Mouse (Mus musculus) urinary bladder, postnatal 14 days (tissue): ENCODE results near the gene Ccdc185.

Experiments used
- DNase-seq: peaks from one replicate; pipeline ENCODE4 v3.0.0; 2021; ENCODE audit warnings: low spot score

The Ccdc185 gene

DNA sequence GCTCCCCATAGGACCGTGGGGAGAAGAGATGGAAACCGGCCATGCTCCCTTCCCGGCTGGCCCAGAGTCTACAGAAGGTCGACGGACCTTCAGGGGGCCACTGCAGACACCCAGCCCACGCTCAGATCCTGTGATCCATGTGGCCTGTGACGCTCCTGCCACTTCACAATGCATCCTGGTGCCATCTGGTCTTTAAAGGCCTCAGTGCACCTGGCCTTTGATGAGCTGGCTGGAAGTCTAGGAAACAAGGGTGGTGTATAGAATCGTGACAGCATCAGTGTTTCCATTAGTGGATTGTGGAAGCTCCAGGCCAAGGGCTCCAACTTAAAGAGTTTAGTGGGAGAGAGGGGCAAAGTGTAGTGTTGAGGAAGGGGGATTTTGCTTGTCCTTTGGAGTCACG is at the start of gene Ccdc185:
Gene Ccdc185, minus strand, starts transcription at position 101 of the 400 bp plus-strand sequence.
- DNase-seq = no peak

GRCm38 (mm10) chr1:182797048-182797447 is 48.1 kb upstream of the Ccdc185 start:
- DNase-seq = no peak

GRCm38 (mm10) chr1:182794628-182795027 is 45.6 kb upstream of the Ccdc185 start:
- DNase-seq = no peak

- no peak for DNase-seq
Observed at GRCm38 (mm10) chr1:182794221-182794620, 45.2 kb upstream of the Ccdc185 start.

- peak; percentile 75 for DNase-seq
Observed at GRCm38 (mm10) chr1:182792521-182793071, 43.6 kb upstream of the Ccdc185 start.

- DNase-seq = no peak
Observed at GRCm38 (mm10) chr1:182788896-182789295, 39.9 kb upstream of the Ccdc185 start.

DNA sequence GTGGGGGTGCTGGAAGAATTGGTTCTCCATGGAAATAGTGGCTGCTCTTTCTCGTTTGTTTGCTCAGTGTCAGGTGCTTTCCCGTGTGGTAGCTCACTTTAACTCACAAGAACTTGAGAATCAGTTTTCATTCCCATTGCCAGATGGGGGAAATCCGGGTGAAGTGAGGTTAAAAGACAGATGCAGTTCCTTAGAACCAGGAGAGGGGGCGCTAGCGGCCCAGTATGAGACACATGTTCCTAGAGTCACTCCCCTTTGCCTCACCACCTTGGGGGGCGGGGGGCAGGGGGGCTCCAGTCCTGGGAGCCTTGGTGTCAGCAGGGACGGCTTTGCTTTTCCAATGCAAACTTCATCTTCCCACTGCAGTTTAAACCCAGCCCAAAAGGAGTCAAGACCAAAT is 38.0 kb upstream of the Ccdc185 start:
- DNase-seq = no peak

GRCm38 (mm10) chr1:182785504-182785903 is 36.5 kb upstream of the Ccdc185 start:
- DNase-seq = no peak

DNA sequence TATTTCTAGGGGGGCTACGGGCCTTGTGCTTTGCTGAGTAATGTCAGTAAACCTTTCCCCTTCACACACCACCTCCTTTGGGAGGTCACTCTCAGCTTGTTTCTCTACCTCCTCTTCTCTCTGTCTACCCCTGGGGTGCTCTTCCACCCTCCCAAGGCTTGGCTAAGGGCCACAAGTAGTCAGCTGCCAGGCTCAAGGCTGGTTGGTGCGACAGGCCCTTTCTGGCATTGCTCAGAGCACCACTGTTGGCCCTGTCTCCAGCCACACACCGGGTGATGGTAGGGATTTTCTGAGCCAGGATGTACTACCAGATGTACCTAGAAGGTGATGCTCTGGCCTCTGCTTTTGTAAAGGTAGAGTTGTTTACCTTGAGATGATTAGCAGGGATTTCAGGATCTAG is 35.8 kb upstream of the Ccdc185 start:
- no peak for DNase-seq

GRCm38 (mm10) chr1:182783774-182784173 is 34.8 kb upstream of the Ccdc185 start:
- no peak for DNase-seq

DNA sequence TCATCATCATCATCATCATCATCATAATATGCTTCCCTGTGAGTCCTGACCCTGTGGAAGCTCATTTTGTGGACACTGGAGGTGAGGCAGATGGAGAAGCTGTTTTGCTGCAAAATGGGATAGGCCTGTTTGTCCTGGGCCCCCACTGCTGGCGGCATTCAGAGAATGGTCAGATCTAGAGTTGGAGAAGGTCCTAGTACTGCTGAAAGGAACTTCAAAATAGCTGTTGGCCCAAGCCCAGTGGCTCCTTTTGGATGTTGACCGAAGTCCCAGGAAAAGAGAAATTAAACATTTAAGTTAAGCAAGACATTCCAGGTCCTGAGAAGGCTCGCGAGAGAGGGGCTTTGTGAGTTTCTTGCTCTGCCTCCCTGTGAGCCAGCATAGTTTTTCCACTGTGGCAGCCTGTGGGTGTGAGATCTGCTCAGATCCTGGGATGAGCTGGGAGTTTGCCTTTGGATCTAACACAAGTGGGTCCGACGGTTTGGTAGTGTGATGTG is 30.1 kb upstream of the Ccdc185 start:
- no peak for DNase-seq

DNA sequence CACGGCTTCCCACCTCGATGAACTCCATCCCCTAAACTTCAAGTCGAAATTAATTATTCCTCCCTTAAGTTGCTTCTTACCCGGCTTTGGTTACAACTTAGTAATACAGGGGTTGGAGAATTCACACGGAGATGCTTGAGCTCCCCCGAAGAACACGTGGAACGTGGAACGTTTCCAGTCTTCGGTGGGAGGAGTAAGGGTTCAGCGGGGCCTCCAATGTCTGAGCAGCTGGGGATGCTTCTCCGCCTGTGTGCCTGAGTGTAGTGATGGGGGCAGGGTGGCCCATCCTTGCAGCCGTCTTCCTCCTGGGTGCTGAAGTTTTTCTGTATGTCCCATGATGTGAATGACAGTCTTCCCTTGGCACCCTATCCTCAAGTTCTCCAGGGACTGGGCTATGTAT is 29.2 kb upstream of the Ccdc185 start:
- no peak for DNase-seq

- DNase-seq = no peak
Observed at GRCm38 (mm10) chr1:182776749-182777410, 27.9 kb upstream of the Ccdc185 start.

DNA sequence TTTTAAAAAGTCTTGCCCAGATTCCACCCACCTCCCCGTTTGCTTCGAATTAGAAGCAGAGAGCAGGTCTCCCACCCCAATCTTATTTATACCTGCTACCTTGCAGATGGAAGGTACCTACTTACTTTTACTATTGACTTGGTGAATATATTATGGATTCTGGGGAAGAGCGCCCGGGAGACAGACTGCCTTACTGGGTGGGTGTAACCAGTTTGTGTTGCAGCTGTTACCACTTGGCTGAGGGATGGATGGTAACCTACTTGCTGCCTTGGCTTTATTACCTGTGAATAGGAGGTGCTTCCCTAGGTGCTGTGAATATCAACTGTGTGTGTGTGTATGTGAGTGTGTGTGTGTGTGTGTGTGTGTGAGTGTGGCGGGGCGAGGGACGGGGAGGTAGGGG is 26.6 kb upstream of the Ccdc185 start:
- DNase-seq = no peak

DNA sequence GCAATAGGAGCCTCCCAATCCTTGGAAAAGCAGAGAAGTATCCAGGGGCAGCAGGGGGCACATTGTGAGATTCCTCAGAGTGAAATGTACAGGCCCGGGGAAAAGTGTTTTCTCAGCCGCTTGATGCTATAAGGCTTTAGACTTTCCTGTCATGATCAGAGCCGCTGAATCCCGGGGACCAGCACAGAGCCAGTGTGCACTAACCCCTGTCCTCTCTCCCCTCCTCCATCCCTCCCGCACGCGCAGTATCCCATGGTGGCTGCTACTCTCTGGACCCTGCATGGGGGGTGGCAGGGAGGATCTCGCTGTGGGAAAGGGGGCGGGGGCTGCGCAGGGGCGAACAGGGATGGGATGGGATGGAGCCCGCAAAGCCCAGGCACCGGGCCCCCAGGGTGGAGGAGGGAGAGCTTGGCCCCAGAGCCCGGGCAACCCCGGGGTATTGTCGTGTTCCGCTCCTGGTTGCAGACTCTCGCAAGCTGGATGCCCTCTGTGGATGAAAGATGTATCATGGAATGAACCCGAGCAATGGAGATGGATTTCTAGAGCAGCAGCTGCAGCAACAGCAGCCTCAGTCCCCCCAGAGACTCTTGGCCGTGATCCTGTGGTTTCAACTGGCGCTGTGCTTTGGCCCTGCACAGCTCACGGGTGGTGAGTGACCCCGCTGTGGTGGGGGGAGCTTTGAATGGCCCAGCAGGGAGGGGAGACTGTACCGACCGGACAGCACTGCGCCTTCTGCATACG is 15.7 kb upstream of the Ccdc185 start:
- no peak for DNase-seq

GRCm38 (mm10) chr1:182763716-182764461 is 14.9 kb upstream of the Ccdc185 start, which contains the start of gene Susd4:
Susd4 (plus strand) TSS chr1:182763860.
- DNase-seq = peak; percentile 53

DNA sequence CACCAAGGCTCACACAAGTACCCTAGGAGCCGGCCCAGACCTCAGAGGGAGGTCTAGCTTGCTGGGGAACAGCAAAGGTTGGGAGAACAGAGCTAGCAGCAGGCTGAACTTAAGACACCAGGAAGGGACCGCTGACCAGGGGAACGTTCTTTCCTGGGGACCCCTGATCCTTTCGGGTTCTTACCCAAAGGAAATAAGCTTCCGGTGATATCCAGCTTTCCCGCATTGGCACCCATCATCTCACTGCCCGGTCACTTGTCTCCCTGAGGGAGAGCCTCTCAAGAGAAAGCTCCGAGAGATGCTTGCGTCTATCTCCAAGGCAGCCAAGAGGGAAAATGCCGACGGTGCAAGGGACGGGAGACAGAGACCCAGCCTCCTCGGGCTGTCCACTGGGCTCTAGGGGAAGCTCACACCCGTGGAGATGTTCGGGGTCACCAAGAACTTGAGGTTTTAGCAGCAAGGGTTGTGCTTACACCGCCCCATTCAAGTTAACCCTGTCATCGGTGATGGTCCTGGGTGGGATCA is 14.3 kb upstream of the Ccdc185 start:
- DNase-seq = no peak

DNA sequence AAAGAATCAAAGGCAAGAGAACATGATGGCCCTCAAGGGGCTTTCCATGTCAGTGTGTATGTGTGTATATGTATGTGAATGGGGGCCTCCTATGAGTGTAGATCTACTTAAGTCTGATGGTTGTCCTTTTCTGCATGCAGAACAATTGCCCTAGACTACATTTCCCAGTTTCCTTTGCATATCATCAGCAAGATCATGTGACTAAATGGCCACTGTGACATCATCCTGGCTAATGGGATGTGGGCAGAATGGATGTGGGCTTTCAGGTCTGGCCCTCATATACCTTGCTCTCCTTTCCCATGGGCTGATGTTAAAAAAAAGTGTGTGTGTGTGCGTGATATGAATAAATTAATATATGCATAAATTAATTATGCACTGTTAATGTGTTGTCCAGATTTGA is 9.8 kb upstream of the Ccdc185 start:
- DNase-seq = no peak

DNA sequence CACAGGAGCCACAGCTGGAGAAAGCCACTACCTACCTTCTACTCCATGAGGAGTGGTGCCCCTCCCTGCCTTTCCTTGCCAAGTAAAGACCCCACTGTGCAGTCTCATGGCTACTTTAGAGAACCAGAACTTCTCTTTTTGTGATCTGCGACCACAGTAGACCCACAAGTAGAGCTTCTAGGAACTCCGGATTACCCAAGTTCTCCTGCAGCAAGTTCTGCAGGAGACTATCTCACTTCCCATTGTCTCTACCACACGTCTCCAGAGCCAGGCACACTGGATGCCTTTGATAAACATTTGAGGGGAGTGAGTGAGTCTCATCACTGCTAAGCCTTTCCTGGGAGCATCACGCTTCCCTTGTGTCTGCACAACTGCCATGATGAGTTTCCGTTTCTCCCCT is 5.9 kb upstream of the Ccdc185 start:
- DNase-seq = no peak

GRCm38 (mm10) chr1:182753694-182754093 is 4.7 kb upstream of the Ccdc185 start:
- DNase-seq = no peak

GRCm38 (mm10) chr1:182751301-182751700 is 2.3 kb upstream of the Ccdc185 start:
- no peak for DNase-seq

DNA sequence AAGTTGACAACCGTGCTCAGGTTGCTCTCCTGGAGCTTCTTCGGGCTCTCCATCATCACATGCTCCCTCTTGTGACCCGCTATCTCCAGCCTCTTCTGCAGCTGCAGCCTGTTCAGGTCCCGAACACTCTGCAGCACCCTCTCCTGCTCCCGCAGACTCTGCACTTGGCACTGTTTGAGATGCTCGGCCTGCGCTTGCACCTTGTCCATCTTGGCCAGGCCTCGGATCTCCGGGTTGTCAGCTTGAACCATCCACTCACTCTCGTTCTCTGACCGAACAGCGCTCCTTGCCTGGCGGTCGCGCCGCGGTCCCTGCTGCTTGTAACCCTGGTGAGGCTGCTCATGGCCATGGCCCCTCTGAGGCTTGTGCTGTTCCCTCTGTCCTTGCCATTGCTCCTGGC is 1.1 kb downstream of the Ccdc185 start:
- no peak for DNase-seq
